Mouse (Mus musculus): ENCODE data around the gene Muc13.

Muc13 gene

DNA sequence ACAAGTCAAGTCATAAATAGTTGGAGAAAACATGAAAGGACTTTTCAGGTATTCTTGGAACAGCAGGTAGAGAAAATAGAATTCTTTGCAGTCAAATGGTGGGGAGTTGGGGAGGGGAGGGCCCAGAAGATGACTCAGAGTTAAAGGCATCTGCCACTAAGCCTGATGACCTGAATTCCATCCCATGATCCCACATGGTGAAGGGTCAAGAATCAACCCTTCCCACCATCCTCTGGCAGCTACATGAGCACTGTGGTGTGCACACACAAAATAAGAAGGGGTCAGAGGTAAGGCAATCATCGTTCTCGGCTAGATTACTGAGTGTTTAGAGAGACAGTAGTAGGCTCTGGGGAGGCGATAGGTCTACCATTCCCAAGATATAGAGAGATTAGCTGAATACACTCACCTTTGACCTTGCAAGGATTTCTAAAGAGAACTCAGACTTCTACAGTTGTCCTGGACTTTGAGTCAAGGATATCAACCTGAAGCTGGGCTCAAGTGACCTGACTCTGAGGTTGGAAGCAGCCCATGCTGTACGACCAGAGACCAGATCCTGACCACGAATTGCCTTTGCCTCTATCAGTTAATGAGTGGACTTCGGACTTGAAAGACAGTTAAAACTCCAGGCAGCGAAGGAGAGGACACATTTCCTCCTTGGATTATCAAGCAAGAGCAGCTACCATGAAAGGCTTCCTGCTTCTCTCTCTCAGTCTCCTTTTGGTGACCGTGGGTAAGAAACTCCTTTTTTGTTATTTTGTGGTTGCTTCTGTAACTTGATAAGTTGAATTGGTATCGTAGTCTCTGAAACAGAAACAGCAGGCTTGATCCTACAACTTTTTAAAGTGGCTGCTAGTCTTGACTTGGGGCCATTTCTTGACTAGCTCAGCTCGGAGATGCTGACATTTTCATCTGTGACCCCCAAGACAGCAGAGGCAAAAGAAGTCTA, at the start of gene Muc13:
Muc13 (plus strand) TSS at position 192 of the 946 bp plus-strand sequence.
- DNase-seq = no peak

DNA sequence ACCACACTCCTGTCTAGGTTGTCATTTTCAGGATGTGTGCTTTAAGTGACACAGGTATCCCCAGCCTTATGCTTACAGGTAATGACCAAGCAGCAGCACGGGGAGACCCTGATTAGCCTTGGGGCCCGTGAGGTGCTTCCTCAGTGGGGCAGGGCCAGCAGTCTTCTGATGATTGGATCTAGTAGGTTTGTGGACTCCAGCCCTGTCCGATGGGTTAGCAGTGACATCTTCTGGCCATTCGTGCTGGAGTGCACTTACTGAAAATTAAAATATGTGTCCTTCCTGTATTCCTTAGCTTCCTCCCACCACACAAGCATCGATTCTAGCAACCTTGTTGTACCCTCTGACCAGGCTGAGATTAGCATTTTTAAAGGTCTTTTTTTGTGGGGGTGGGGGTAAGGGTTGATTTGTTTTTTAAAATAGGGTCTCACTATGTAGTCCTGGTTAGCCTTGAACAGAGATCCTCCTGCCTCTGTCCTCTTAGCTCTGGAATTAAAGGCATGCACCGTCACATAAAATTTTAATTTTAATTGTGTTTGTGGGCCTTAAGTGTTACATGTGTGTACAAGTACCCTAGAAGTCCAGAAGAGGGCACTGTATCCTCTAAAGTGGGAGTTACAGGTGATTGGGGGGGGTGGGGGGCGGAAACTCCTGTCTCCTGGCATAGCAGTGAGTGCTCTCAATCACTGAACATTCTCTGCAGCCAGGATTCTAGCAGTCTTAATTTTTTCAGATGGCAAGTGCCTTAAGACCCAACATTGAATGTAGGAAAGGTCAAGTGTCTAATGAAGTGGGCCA, 49.0 kb upstream of the Muc13 start:
- DNase-seq = no peak

DNA sequence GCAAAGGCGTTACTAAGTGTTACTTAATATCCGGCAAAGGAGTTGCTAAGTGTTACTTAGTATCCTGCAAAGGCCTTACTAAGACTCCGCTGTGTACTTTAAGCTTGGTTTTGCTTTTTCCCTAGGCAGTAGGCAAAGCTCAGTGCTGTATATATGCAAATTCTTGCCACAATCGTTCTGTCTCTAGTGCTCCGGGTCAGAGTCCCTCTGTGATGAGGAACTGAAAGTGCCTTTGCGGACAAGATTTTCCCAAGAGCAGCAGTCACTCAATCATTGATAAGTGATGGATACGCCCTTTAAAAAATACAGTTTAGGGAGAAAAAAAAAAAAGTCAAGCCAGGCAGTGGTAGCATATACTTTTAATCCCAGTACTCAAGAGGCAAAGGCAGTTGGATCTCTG, 48.4 kb upstream of the Muc13 start:
- no peak for DNase-seq

DNA sequence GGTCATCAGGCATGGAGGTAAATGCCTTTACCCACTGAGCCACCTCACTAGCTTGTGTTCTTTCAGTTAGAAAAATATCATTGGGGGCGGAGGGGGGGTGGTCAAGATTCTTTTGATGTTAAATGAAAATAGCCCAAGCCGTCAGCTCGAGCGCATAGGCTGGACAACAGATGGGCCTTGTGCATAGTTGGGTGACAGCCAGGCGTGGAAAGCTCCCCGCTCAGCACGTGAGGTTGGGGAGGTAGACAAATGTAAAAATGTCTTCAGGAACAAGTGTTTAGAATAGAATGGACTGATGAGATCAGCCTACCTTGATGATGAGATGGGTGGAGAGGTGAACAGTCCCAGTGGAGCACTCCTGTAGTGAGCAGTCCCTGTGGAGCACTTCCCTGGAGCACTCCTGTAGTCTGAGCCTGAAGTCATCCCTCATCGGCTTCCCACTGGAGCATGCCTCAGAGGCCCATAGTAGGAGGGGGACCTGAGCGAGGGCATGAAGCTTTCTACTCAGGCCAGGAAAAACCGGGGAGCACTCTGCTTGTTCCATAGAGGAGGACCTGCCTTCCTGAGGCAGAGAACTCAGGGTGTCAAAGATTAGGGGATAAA, 47.7 kb upstream of the Muc13 start:
- no peak for DNase-seq

DNA sequence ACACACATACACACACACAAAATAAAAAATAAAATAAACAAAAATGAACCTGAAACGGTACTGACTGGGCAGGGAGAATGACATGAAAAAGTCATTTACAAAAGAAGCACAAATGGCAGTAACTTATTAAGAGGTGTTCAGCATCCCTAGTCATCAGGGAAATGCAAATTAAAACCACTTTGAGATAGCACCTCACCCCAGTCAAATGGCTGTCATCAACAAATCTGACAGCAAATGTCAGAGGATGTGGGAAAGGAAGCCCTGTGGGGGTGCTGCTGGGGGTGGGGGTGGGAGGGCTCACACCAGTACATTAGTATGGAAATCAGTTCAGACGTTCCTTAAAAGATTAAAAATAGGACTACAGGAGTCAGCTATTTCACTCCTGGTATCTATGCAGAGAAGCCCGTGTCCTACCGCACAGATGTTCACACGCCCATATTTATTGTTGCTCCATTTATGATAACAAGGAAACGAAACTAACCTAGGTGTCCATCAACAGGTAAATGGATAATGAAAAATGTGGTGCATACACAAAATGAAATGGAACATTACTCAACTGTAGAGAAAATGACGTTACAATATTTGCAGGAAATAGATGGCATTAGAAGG, 46.4 kb upstream of the Muc13 start:
- no peak for DNase-seq

DNA sequence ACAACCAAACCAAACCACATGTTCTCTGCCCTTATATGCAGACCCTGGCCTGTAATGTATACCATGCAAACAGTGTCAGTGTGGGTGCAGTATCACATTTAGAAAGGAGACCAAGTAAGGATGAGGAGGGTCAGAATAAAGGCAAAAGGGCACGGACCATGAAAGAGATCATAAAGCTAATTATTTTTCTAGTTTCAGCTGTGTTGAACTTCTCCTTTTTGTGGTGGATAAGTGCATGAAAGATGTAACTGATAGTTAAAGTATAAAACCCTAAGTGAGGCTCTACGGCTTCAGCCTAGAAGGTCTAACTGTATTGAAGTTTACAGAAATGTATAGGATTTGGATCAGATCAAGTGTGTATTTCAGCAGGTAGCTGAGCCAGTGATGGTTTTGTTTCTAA, 45.8 kb upstream of the Muc13 start:
- no peak for DNase-seq

DNA sequence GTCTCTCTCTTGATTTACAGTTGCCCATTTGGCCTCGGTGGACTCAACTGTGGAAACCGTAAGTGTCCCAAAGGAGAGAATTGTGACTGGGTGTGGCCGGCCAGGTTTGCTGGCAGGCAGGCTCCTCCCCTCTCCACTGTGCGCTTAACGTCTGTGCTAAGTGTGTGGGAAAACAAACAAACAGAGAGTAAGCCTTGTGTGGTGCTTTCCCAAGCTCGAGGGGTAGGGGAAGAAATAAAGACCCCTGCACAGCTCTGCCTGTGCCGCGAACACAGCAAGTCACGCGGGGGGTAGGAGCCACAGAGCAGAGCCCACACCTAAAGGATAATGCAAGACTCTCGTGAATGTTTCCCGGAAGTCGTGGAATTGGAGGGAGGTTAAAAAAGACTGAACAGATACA, 42.7 kb upstream of the Muc13 start:
- DNase-seq = no peak

DNA sequence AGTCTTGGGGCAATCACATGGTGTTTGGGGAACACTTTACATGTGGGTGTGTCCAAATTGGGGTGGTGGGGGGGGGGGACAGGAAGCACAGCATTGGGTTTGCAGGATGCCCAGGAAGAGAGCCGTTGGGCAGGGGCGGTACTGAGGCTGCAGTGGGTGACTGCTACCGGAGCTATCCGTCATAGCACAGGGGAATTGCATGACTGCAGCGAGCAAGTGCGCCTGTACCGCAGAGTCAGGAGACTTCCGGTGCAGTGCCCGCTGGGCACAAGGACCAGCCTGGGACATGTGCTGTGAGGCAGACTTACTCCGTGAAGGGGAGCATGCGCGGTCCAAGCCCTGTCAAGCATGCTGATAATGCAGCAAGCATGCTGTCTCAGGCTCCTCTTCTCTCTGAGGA, 42.2 kb upstream of the Muc13 start:
- DNase-seq = no peak

DNA sequence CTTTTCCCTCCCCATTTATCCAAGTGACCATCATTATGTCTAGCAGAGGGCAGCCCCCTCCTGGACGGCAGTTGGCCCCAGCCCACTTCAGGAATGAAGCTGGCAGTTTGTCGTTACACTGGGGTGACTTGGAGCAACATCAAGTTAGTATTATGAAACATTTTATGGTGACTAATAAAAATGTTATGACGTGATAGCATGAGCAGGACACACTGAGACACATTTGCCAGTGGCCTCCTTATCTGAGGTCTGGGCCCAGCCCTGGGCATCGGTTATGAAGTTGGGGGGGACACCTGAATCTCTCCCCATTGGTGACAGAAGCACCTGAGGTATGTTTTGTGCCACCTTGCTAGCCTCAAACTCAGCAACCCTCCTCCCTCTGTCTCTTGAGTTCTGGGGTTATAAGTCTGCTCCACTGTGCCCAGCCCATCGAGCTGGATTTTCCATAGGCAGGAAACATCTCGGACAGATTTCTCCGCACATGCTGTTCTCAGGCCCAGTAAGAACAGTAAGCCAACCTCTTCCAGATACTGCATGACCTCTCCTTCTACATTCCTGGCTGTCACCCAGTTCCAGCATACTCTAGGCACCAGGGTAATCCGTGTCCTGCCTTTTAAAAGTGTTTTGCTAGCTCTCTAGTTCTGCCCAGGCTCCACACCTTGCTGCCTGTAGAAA, 40.8 kb upstream of the Muc13 start:
- DNase-seq = no peak

DNA sequence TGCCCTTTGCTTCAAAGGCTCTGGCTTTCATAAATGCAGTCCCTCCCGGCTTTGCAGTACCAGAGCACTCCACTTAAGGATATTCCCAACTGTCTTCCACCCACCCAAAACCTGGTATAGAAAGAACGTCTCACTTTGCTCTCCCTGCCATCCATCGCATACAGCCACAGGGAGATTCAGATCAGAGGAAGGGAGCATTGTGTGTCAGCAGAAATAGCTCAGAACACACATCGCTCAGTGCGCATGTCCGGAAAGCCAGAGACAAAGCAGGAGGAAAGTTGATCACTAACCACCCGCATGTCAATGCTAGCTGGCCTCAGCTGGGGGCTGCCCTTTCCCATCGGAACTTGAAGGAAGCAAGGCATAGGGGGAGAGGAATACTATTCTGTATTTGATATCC, 38.5 kb upstream of the Muc13 start:
- no peak for DNase-seq

DNA sequence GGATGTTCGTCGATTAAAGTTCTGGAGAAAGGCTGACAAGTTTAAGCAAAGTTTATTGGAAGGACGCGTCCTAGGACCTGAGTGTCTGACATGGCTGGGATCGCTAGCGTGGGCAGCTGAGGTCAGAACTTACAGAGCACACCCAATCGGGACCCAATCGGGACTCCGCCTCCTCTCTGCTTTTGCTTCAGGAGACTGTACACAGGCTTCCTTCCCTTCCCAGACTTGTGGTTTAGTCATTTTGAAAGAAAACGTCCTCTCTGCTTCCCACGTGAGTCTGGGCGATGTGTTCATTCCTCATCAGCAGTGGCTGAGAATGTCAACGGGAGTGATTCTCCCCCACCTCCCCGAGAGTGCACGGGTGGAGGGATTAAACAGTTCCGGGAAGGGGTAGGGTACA, 37.9 kb upstream of the Muc13 start:
- DNase-seq = no peak

DNA sequence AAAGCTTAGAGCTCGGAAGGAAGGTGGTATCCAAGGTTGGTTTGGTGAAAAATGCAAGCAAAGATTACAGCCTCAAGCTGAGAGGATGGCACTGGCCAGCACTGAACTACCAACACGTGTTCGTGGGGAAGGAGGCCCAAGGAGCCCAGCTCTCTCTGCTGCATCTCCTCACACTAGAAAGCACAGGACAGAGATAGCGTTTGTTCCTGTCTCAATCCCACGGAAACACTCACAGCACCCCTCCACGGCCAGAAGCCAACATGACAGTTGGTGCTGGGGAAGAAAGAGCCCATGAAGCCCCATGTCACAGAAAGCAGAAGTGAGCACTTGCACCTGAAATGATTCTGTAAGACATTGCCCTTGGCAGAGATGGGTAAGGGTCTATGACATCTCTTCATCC, 37.4 kb upstream of the Muc13 start:
- DNase-seq = no peak

DNA sequence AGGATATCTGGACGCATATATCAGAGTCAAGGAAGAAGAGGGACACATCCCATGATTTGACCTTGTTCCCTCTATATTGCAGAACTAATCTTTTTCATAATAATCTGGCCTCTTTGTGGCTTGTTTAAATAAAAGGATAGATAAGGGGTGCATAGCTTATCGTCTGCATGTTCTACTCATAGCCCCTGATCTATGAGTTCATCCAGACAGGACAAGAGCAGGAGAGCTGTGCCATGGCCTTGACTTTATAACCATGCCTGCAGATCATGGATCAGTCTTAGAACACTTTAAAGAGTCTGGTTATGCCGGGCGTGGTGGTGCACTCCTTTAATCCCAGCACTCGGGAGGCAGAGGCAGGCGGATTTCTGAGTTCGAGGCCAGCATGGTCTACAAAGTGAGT, 34.6 kb upstream of the Muc13 start:
- DNase-seq = no peak

DNA sequence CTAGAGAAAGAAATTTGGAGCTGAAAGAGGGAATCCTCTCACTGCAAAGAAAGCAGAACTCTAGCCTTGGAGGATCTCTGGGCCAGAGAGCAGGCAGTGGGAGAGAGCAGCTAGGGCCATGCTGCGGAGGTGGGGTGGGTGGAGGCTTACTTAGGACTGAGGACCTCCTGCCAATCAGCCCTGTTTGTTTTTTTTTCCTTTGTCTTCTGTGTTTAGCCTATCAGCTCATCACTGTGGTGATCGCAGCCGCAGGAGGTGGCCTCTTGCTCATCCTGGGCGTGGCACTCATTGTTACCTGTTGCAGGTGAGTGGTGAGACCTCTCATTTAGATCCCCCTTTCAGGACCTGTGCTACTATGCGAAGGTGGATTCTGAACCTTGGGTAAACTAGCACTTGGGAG, 33.3 kb upstream of the Muc13 start:
- DNase-seq = no peak

DNA sequence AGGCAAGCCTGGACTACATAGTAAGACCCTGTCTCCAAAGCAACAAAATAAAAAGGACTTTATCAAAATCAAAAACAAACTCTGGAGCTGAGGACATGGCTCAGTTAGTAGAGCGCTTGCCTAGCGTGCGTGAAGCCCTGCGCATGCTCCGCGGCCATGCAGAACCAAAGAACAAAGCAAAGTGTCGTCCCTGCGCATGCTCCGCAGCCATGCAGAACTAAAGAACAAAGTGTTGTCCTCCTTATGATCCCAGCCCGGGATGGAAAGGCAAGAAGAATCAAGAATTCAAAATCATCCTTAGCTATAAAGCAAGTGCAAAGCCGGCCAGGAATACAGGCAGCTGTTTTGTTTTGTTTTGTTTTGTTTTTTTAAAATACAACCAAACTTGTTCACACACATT, 32.8 kb upstream of the Muc13 start:
- no peak for DNase-seq

DNA sequence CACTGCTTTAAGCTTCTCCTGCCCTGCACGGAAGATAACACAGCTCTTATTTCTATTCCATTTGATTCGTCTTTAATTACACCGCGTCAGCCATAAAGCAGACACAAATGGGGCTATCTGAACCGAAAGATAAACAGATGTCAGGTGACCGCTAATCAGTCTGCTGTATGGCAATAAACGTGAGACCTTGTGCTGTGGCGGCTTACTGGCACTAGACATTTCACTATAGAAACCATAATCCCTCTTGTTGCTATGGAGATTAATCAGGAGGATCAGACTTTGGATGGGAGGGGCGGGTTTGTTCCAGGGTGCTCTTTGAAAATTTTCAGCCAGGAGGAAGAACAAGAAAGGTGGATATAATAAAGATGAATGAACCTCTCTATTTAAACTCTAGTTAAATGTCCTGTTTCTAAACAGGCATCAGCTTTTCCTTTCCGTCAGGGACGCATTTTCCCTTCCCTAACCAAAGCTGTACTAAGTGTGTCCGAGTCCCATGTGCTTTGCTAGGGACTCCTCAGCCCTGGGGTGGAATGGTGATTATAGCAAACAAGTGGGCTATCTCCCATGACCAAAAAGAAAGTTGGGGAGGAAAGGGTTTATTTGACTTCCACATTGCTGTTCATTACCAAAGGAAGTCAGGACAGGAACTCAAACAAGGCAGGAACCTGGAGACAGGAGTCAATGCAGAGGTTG, 29.2 kb upstream of the Muc13 start:
- DNase-seq = no peak

DNA sequence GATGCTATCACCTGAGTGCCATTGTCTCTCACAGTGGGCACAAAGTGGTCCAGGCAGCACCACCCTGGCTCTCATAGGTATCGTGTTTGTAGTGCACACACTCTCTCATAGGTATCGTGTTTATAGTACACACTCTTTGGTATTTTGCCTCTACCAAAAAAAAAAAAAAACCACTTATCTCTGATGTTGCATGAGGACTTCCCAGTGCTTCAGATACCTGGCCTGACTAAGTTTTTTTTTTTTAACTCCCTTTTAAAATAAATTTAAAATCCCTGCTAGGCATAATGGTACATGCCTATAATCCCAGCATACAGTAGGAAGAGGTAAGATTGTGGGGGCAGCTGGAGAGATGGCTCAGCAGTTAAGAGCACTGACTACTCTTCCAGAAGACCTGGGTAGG, 28.4 kb upstream of the Muc13 start:
- DNase-seq = no peak

DNA sequence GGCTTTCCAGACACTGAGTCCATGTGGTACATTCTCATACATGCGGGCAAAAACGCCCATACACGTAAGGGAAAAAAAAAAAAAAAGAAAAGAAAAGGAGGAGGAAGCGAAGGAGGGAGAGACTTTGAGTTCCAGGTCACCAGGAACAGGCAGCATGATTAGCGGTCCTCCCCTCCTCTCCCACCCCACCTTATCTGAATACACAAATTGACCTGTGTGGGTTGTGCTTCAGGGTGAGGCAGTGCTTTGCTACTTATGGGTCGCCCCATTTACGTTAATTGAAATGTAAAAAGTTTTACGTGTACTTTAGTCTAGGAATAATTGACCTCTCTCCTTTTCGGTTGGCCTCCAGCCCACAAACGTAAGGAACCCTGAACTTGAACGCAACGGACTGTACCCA, 27.5 kb upstream of the Muc13 start:
- no peak for DNase-seq

DNA sequence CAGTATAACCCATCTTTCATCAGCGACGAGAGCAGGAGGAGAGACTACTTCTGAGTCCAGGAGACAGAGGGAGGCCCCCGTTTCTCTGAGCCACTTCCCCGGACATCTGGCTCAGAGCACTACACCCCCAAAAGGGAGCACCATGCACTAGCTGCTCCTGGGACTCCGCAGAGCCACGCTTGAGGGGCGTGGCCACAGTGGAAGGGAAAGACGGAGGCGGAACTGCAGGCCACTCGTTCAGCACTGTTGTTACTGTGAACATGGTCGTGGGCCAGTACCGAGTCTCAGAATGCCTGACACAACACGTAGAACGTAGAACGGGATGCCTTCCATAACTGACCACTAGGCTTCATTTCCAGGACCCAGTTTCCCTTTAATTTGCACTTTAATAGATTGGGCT, 27.1 kb upstream of the Muc13 start:
- no peak for DNase-seq

DNA sequence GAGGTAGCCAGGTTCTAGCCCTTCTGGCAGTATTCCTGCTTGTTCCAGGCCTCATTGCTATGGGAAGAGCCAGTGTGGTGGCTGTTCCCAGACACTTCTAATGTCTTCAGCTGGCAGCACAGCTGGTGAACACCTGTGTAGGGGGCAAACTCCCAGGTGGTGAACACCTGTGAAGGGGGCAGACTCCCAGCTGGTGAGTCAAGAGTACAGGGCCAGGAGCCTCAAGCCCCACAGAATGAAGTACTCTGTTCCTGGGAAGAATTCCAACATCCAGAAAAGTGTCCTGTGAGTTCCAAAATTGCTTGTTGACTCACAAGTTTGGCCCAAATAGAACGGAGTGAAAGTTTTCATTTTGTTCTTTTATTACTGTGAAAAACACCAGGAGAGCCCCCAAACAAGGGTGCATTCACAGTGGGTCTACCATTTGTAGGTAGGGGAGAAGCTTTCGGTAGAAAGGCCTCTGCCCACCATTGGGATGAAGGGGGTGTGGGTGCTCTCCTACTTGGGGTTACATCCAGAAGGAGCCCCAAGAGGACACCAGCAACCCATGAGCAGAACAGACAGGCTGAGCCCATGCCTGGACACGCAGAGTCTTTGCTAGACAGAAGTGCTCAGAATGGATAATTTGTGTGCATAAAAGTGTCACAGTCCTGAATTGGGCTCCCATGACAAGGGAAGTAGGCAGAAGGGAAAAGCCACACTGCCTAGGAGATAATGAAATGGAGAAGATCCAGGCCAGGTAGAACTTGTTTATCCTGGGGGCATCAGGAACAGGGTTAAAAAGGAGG, 25.2 kb upstream of the Muc13 start:
- no peak for DNase-seq

DNA sequence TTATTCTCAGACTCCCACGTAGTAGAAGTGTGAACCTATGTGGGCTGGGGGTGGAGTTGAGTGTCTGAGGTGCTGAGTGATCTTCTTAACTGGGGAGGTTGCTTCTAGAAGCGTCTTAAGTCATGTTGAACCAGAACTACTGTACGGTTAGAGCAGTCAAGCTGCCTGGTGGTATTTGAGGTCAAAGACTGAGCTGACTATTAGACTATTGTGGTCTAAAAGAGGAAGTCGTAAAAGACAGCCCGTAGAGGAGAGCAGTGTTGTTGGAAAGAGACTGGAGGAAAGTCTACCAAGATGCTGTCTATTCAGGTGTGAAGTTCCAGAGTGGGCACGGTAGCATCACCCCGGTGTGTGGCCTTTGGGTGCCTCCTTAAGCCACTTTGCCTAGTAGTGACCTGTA, 24.0 kb upstream of the Muc13 start:
- DNase-seq = no peak

All from kidney, adult 11 months (tissue).